Mouse (Mus musculus) small intestine, adult 2 months (tissue): ENCODE measurements around the gene Irgc1.

ENCODE experiments used
- CTCF ChIP-seq: fragments of 200-500 bp; IDR thresholded peaks from 2 replicates; pipeline ENCODE4 v1.5.1; 2012; ENCODE audit warnings: low read depth, mild to moderate bottlenecking, control low read depth, inconsistent platforms, low read length, moderate library complexity, mixed read lengths; ENCODE audit not compliant: insufficient replicate concordance, insufficient read length; ENCODE audit errors: extremely low read depth
- POLR2A ChIP-seq: fragments of 200-500 bp; IDR thresholded peaks from 2 replicates; pipeline ENCODE4 v1.6.1; 2012; ENCODE audit warnings: low read depth, mild to moderate bottlenecking, control low read depth, inconsistent platforms, low read length, moderate library complexity

DNA sequence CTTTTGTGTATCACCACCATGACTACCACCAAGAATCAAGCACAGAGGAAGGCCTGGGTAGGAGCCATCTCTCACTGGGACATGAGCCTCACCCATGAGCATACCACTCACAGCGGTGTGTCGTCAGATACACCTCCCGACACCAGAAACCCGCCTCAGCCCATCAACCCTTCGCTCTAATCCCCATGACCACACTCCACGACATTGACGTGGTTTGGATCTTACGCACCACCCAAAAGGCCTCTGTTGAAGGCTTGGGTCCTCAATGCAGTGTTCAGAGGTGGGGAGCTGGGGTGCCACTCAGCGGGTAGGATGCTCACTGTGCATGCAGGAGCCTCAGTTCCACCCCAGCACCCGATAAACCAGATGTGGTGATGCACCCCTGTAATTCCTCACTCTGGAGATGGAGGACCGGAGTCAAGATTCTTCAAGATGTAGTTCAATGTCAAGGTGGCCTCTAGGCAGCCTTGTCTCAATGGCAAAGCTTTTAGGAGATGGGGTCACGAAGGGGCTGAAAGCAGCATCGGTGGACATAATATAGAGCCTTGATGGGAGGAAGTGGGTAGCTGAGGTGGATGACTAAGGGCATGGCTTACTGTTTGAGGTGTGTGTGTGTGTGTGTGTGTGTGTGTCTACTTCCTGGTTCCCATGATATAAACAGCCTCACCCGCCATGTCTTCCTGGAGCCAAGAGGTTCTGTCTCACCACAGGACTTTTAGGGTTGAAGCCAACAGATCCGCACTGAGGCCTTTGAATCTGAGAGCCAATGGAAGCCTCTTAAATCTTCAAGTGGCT lies 21.3 kb downstream of the Irgc1 start:
- TF ChIP-seq POLR2A (no peak), CTCF (no peak)
